Mouse (Mus musculus) CH12.LX (cell line): ENCODE data around the gene Il6st. TPM values are rescaled to one million over a fixed set of nuclear protein-coding genes. Genes with fewer than 3 reads are reported as not detected.

Source experiments
- DNase-seq: peaks from one replicate; pipeline ENCODE4 v3.0.0-alpha.2; 2013; ENCODE audit errors: extremely low read depth
- H3K27ac ChIP-seq: 2 replicates; pipeline ENCODE4 v1.5.1; 2012; ENCODE audit warnings: low read depth, mild to moderate bottlenecking, control low read depth, moderate library complexity; ENCODE audit not compliant: insufficient read depth
- H3K27me3 ChIP-seq: replicated peaks from 2 replicates; pipeline ENCODE3; 2012; ENCODE audit warnings: inconsistent platforms
- H3K36me3 ChIP-seq, 2 experiments: replicated peaks in 1 of 2; 2 replicates each; pipeline versions ENCODE3 to v1.6.1; 2012; ENCODE audit warnings: inconsistent platforms in 1 of 2, low read length in 1 of 2, mild to moderate bottlenecking in 1 of 2, mixed read lengths in 1 of 2, moderate library complexity in 1 of 2; ENCODE audit not compliant: control insufficient read depth in 1 of 2, insufficient read depth in 1 of 2
- H3K4me1 ChIP-seq, 2 experiments: 2 replicates each; pipeline ENCODE4 v1.6.1; 2012; ENCODE audit warnings: inconsistent platforms in 1 of 2, moderate library complexity in 1 of 2; ENCODE audit not compliant: insufficient read depth in 2 of 2, control insufficient read depth in 1 of 2
- H3K4me2 ChIP-seq: 2 replicates; pipeline ENCODE4 v1.6.1; 2012; ENCODE audit warnings: low read depth, mild to moderate bottlenecking, control low read depth; ENCODE audit not compliant: poor library complexity, insufficient read depth, severe bottlenecking
- H3K4me3 ChIP-seq, 3 experiments: fragments of 150-350 bp in 1 of 3; sonication (generic) in 1 of 3; replicated peaks in 1 of 3; 2 replicates each; pipeline versions ENCODE3 to v1.5.1; 2011 to 2012; ENCODE audit warnings: low read depth in 2 of 3, low read length in 2 of 3, mild to moderate bottlenecking in 2 of 3, moderate library complexity in 2 of 3, control low read depth in 1 of 3, improper control_type of control experiment in 1 of 3, inconsistent platforms in 1 of 3, mixed read lengths in 1 of 3; ENCODE audit not compliant: poor library complexity in 1 of 3
- H3K79me2 ChIP-seq: replicated peaks from 2 replicates; pipeline ENCODE4 v1.6.1; 2012; ENCODE audit warnings: mild to moderate bottlenecking, moderate library complexity; ENCODE audit not compliant: control insufficient read depth, poor library complexity, insufficient read depth, severe bottlenecking; ENCODE audit errors: extremely low read depth
- H3K9ac ChIP-seq: 2 replicates; pipeline ENCODE4 v1.6.1; 2012; ENCODE audit warnings: low read depth, mild to moderate bottlenecking, control low read depth, moderate library complexity; ENCODE audit not compliant: insufficient read depth
- H3K9me3 ChIP-seq: replicated peaks from 2 replicates; pipeline ENCODE3; 2012; ENCODE audit warnings: low read length, inconsistent platforms, mixed read lengths
- CHD1 ChIP-seq: IDR thresholded peaks from 2 replicates; pipeline ENCODE4 v1.6.1; 2012; ENCODE audit warnings: low read depth, low read length, improper control_type of control experiment, inconsistent platforms
- JUN ChIP-seq: IDR thresholded peaks from 2 replicates; pipeline ENCODE4 v1.6.1; 2011; ENCODE audit warnings: low read depth, mild to moderate bottlenecking, low read length, improper control_type of control experiment, moderate library complexity; ENCODE audit not compliant: insufficient read depth
- JUND ChIP-seq: conservative IDR thresholded peaks from 2 replicates; pipeline ENCODE4 v1.6.1; 2011; ENCODE audit warnings: low read depth, low read length, improper control_type of control experiment
- MAX ChIP-seq: IDR thresholded peaks from 2 replicates; pipeline ENCODE4 v1.6.1; 2011; ENCODE audit warnings: low read length, improper control_type of control experiment
- MEF2A ChIP-seq: IDR thresholded peaks from 2 replicates; pipeline ENCODE4 v1.6.1; 2014; ENCODE audit warnings: low read depth, mild to moderate bottlenecking, inconsistent platforms, low read length, improper control_type of control experiment, borderline replicate concordance
- NELFE ChIP-seq: IDR thresholded peaks from 2 replicates; pipeline ENCODE4 v1.6.1; 2011; ENCODE audit warnings: low read depth, low read length, improper control_type of control experiment
- POLR2A ChIP-seq: IDR thresholded peaks from 2 replicates; pipeline ENCODE4 v1.6.1; 2011; ENCODE audit warnings: low read depth, mild to moderate bottlenecking, improper control_type of control experiment, low read length
- POLR2AphosphoS2 ChIP-seq: IDR thresholded peaks from 2 replicates; pipeline ENCODE4 v1.6.1; 2011; ENCODE audit warnings: low read depth, low read length, improper control_type of control experiment
- RCOR1 ChIP-seq: conservative IDR thresholded peaks from 2 replicates; pipeline ENCODE4 v1.6.1; 2012; ENCODE audit warnings: low read depth, mild to moderate bottlenecking, inconsistent platforms, low read length, improper control_type of control experiment
- SIN3A ChIP-seq: IDR thresholded peaks from 2 replicates; pipeline ENCODE4 v1.6.1; 2012; ENCODE audit warnings: low read length, improper control_type of control experiment, inconsistent platforms
- SMC3 ChIP-seq: IDR thresholded peaks from 2 replicates; pipeline ENCODE4 v1.6.1; 2011; ENCODE audit warnings: low read depth, low read length, improper control_type of control experiment
- TBP ChIP-seq: conservative IDR thresholded peaks from 2 replicates; pipeline ENCODE4 v1.6.1; 2011; ENCODE audit warnings: low read depth, low read length, improper control_type of control experiment
- UBTF ChIP-seq: IDR thresholded peaks from 2 replicates; pipeline ENCODE4 v1.6.1; 2012; ENCODE audit warnings: low read depth, mild to moderate bottlenecking, inconsistent platforms, low read length, improper control_type of control experiment, moderate library complexity
- USF2 ChIP-seq: conservative IDR thresholded peaks from 2 replicates; pipeline ENCODE4 v1.6.1; 2011; ENCODE audit warnings: low read depth, low read length, improper control_type of control experiment
- ZC3H11A ChIP-seq: IDR thresholded peaks from 2 replicates; pipeline ENCODE4 v1.6.1; 2012; ENCODE audit warnings: low read depth, mild to moderate bottlenecking, inconsistent platforms, low read length, improper control_type of control experiment
- dilution Hi-C: fragments of 300-500 bp; cut with MboI; formaldehyde crosslinking; loops from 2 replicates; pipeline ENCODE4 v1.14.3; 2020; ENCODE audit warnings: low sequenced_read_pairs; ENCODE audit not compliant: extremely low pct_unique_long_range_greater_than_20kb, extremely low pct_ligation_motif_present
- in situ Hi-C: fragments of 300-500 bp; cut with MboI; formaldehyde crosslinking; loops from 3 replicates; pipeline ENCODE4 v1.14.3; 2019; ENCODE audit warnings: low sequenced_read_pairs, low pct_ligation_motif_present, low pct_unique_long_range_greater_than_20kb, mixed read lengths
- polyA plus RNA-seq: library from polyadenylated mRNA; unstranded; fragments of >175 nt; gene quantifications from 2 replicates; pipeline ENCODE4 v1.2.1, GENCODE M21; 2012; ENCODE audit warnings: low read depth; ENCODE audit not compliant: insufficient read length
- total RNA-seq, 2 experiments: library from RNA; depleted of rRNA; stranded (reverse); fragments of 300-350 nt in 1 of 2; fragments of >200 nt in 1 of 2; gene quantifications; 2 replicates each; pipeline ENCODE4 v1.2.3; 2012 to 2014

The Il6st gene
- total and polyA plus RNA-seq, 3 experiments, result 3.5 to 7.6 (median 5.7) TPM

DNA sequence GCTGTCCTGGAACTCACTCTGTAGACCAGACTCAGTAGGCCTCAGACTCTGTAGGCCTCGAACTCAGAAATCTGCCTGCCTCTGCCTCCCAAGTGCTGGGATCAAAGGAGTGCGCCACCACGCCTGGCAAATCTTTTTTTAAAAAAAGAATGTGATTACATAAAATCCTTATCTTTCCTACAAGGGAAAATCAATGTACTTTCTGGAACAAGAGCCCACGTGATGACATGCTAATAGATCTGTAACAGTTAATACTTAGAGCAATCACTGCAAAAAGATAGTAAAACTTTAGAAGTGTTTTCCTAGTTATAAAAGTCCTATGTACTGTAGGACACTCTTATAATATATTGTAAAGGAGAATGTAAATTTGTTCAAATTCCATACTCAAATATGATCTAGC is 36.2 kb downstream of the Il6st start:
- DNase-seq, result no peak
- H3K9me3 ChIP-seq, result no peaks in the 10 kb centered on the region
- no peaks in the 10 kb centered on the region for H3K4me1 ChIP-seq
- peaks cover 66 to 87% of the 10 kb centered on the region in 2 experiments for H3K36me3 ChIP-seq
- H3K79me2 ChIP-seq, result no peaks in the 10 kb centered on the region
- dilution Hi-C loops (no loop called here), in situ Hi-C loops (loop anchor here (10.0 kb wide), 1 partner anchor 65 kb away; no protein-coding TSS in a partner anchor)
- no peak overlapping the region for H3K9ac ChIP-seq
- no peaks in the 10 kb centered on the region for H3K27me3 ChIP-seq
- H3K4me3 ChIP-seq, result no peak overlapping the region
- TF ChIP-seq ZC3H11A (no peak), TBP (no peak), NELFE (no peak)
- no peak overlapping the region for H3K27ac ChIP-seq
- no peak overlapping the region for H3K4me2 ChIP-seq

DNA sequence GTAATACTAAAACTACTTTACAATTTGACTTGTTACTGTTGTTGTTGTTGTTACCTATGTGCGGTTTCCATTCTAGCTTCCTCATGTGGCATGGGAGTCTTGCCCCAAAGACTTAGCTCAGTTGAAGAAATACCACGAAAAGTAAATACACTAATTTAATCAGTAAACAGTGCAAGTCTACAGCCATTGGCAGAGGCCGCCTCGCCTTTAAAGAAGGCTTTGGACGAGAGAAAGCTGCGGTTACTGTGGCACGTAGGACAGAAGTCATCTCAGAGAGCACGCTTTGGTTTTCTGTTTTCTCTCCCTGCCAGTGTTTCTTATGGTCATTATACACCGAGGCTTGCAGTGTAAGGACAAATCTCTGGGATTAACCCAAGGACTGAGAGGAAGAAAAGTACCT is 36.6 kb downstream of the Il6st start:
- Histone ChIP-seq H3K27me3 (no peaks in the 10 kb centered on the region), H3K4me3 (no peak overlapping the region), H3K79me2 (no peaks in the 10 kb centered on the region), H3K4me2 (no peak overlapping the region), H3K9me3 (no peaks in the 10 kb centered on the region), H3K36me3 (peaks cover 67 to 87% of the 10 kb centered on the region in 2 experiments), H3K27ac (no peak overlapping the region), H3K4me1 (no peaks in the 10 kb centered on the region), H3K9ac (no peak overlapping the region)
- in situ Hi-C loops, result loop anchor here (10.0 kb wide), 1 partner anchor 66 kb away; no protein-coding TSS in a partner anchor
- no peak for DNase-seq
- dilution Hi-C loops, result no loop called here
- no peak for TF ChIP-seq JUND
- TF ChIP-seq UBTF, result no peak
- no peak for TF ChIP-seq CHD1

DNA sequence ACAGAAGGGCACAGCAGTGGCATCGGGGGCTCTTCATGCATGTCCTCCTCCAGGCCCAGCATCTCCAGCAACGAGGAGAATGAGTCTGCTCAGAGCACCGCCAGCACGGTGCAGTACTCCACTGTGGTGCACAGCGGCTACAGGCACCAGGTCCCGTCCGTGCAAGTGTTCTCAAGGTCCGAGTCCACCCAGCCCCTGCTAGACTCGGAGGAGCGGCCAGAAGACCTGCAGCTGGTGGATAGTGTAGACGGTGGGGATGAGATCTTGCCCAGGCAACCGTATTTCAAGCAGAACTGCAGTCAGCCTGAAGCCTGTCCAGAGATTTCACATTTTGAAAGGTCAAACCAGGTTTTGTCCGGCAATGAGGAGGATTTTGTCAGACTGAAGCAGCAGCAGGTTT is 40.0 kb downstream of the Il6st start:
- dilution Hi-C loops (no loop called here), in situ Hi-C loops (loop anchor here (10.0 kb wide), 1 partner anchor 69 kb away; no protein-coding TSS in a partner anchor)
- Histone ChIP-seq H3K79me2 (no peaks in the 10 kb centered on the region), H3K4me1 (no peaks in the 10 kb centered on the region), H3K27ac (no peak overlapping the region), H3K36me3 (peaks cover 60 to 87% of the 10 kb centered on the region in 2 experiments), H3K27me3 (no peaks in the 10 kb centered on the region), H3K9ac (no peak overlapping the region), H3K4me3 (no peak overlapping the region), H3K9me3 (no peaks in the 10 kb centered on the region), H3K4me2 (no peak overlapping the region)
- no peak for DNase-seq
- TF ChIP-seq TBP (no peak), MEF2A (no peak), JUN (no peak), SMC3 (no peak), USF2 (no peak), MAX (no peak), CHD1 (no peak), JUND (no peak), SIN3A (no peak), POLR2AphosphoS2 (no peak), POLR2A (no peak), RCOR1 (no peak)
